Mouse (Mus musculus): Measurements from ENCODE around the gene Elovl2. TPM values are rescaled to one million over a fixed set of nuclear protein-coding genes. Genes with fewer than 3 reads are reported as not detected.

The Elovl2 gene
- polyA plus RNA-seq, 1 experiment from 2014 or later: 43.4 TPM

GRCm38 (mm10) chr13:41200861-41201260 lies 19.3 kb downstream of the Elovl2 start:
- Histone ChIP-seq H3K4me2 (no peak overlapping the region), H3K4me3 (no peak overlapping the region), H3K27ac (no peak overlapping the region), H3K27me3 (replicated peaks) (no peaks in the 10 kb centered on the region), H3K36me3 (replicated peaks) (no peaks in the 10 kb centered on the region), H3K9me3 (no peaks in the 10 kb centered on the region), H3K9ac (no peak overlapping the region), H3K4me1 (peaks cover 14% of the 10 kb centered on the region; the same call in 1 of the 2 replicates)
- ATAC-seq (replicated peaks): no peak
- WGBS: 72% methylated on average over 2 of the region's 2 CpGs

GRCm38 (mm10) chr13:41195640-41196333 lies 24.4 kb downstream of the Elovl2 start:
- Histone ChIP-seq H3K9ac (no peak overlapping the region), H3K4me3 (no peak overlapping the region), H3K36me3 (replicated peaks) (0 out of 2 replicates have a peak, but pooled peaks cover 9% of the 10 kb centered on the region), H3K4me1 (no peaks in the 10 kb centered on the region), H3K4me2 (no peak overlapping the region), H3K27ac (no peak overlapping the region), H3K27me3 (replicated peaks) (no peaks in the 10 kb centered on the region), H3K9me3 (no peaks in the 10 kb centered on the region)
- ATAC-seq (replicated peaks): no peak
- 56% methylated on average over 3 of the region's 3 CpGs for WGBS

GRCm38 (mm10) chr13:41187886-41188285 lies 32.3 kb downstream of the Elovl2 start:
- no peak for ATAC-seq (replicated peaks)

GRCm38 (mm10) chr13:41158426-41158825 lies 61.8 kb downstream of the Elovl2 start:
- H3K4me2 ChIP-seq: no peak overlapping the region
- WGBS: 63% methylated on average over 5 of the region's 5 CpGs
- H3K9ac ChIP-seq: no peak overlapping the region
- no peaks in the 10 kb centered on the region for H3K36me3 ChIP-seq (replicated peaks)
- H3K4me3 ChIP-seq: no peak overlapping the region
- no peaks in the 10 kb centered on the region for H3K27me3 ChIP-seq (replicated peaks)
- no peaks in the 10 kb centered on the region for H3K9me3 ChIP-seq
- H3K4me1 ChIP-seq: no peaks in the 10 kb centered on the region
- ATAC-seq (replicated peaks): no peak
- no peak overlapping the region for H3K27ac ChIP-seq

More at GRCm38 (mm10) chr13:41187886-41188285, 32.3 kb downstream of the Elovl2 start:
- H3K9me3 ChIP-seq: no peaks in the 10 kb centered on the region
- 69% methylated on average over 6 of the region's 6 CpGs for WGBS
- no peak overlapping the region for H3K4me3 ChIP-seq
- no peaks in the 10 kb centered on the region for H3K27me3 ChIP-seq (replicated peaks)
- H3K9ac ChIP-seq: no peak overlapping the region
- H3K4me1 ChIP-seq: no peaks in the 10 kb centered on the region
- H3K4me2 ChIP-seq: no peak overlapping the region
- H3K27ac ChIP-seq: no peak overlapping the region
- H3K36me3 ChIP-seq (replicated peaks): peaks cover 37% of the 10 kb centered on the region; the same call in 1 of the 2 replicates

GRCm38 (mm10) chr13:41153146-41153545 lies 67.1 kb downstream of the Elovl2 start:
- no peak overlapping the region for H3K4me3 ChIP-seq
- WGBS: 91% methylated on average over 11 of the region's 11 CpGs
- no peak for ATAC-seq (replicated peaks)
- no peaks in the 10 kb centered on the region for H3K4me1 ChIP-seq
- no peak overlapping the region for H3K4me2 ChIP-seq
- H3K27me3 ChIP-seq (replicated peaks): no peaks in the 10 kb centered on the region
- no peaks in the 10 kb centered on the region for H3K36me3 ChIP-seq (replicated peaks)
- no peak overlapping the region for H3K27ac ChIP-seq
- H3K9me3 ChIP-seq: no peaks in the 10 kb centered on the region
- no peak overlapping the region for H3K9ac ChIP-seq

GRCm38 (mm10) chr13:41146271-41146670 lies 73.9 kb downstream of the Elovl2 start:
- H3K4me1 ChIP-seq: no peaks in the 10 kb centered on the region
- WGBS: 78% methylated on average over 10 of the region's 10 CpGs

GRCm38 (mm10) chr13:41145433-41145970 lies 74.7 kb downstream of the Elovl2 start:
- no peak overlapping the region for H3K4me2 ChIP-seq
- no peaks in the 10 kb centered on the region for H3K27me3 ChIP-seq (replicated peaks)
- H3K9ac ChIP-seq: no peak overlapping the region

More at GRCm38 (mm10) chr13:41146271-41146670, 73.9 kb downstream of the Elovl2 start:
- no peaks in the 10 kb centered on the region for H3K27me3 ChIP-seq (replicated peaks)
- no peaks in the 10 kb centered on the region for H3K36me3 ChIP-seq (replicated peaks)
- ATAC-seq (replicated peaks): no peak
- H3K4me2 ChIP-seq: no peak overlapping the region
- no peak overlapping the region for H3K4me3 ChIP-seq
- no peaks in the 10 kb centered on the region for H3K9me3 ChIP-seq
- H3K9ac ChIP-seq: no peak overlapping the region
- H3K27ac ChIP-seq: no peak overlapping the region

GRCm38 (mm10) chr13:41134901-41135300 lies 85.3 kb downstream of the Elovl2 start:
- no peaks in the 10 kb centered on the region for H3K9me3 ChIP-seq
- no peak overlapping the region for H3K4me3 ChIP-seq
- WGBS: 9% methylated on average over 6 of the region's 6 CpGs
- no peak overlapping the region for H3K9ac ChIP-seq
- no peak overlapping the region for H3K27ac ChIP-seq
- H3K4me1 ChIP-seq: no peaks in the 10 kb centered on the region
- ATAC-seq (replicated peaks): no peak
- H3K36me3 ChIP-seq (replicated peaks): no peaks in the 10 kb centered on the region
- no peak overlapping the region for H3K4me2 ChIP-seq
- no peaks in the 10 kb centered on the region for H3K27me3 ChIP-seq (replicated peaks)

More at GRCm38 (mm10) chr13:41145433-41145970, 74.7 kb downstream of the Elovl2 start:
- WGBS: 64% methylated on average over 6 of the region's 6 CpGs
- Histone ChIP-seq H3K4me3 (no peak overlapping the region), H3K4me1 (no peaks in the 10 kb centered on the region), H3K36me3 (replicated peaks) (no peaks in the 10 kb centered on the region), H3K27ac (no peak overlapping the region), H3K9me3 (no peaks in the 10 kb centered on the region)
- ATAC-seq (replicated peaks): no peak

Other genes with a start within 250 kb of the Elovl2 start
- gene Pak1ip1, start 219.4 kb downstream of the Elovl2 start, polyA plus RNA-seq (2015; fragmentation: Nextera tagmentation; extraction: Ambion mirVana): 56.2 and 61.4 TPM in 2 replicates
- gene Tmem14c, start 204.1 kb downstream of the Elovl2 start, polyA plus RNA-seq (2015; fragmentation: Nextera tagmentation; extraction: Ambion mirVana): 107 and 110 TPM in 2 replicates
- gene Mak, start 140.7 kb downstream of the Elovl2 start, polyA plus RNA-seq (2015; fragmentation: Nextera tagmentation; extraction: Ambion mirVana): 1.8 and 2.2 TPM in 2 replicates
- not detected in 2 replicates for gene Gcm2, start 109.4 kb downstream of the Elovl2 start, polyA plus RNA-seq (2015; fragmentation: Nextera tagmentation; extraction: Ambion mirVana)
- gene Sycp2l, start 106.1 kb downstream of the Elovl2 start, polyA plus RNA-seq (2015; fragmentation: Nextera tagmentation; extraction: Ambion mirVana): not detected in 2 replicates
- 24.9 and 25.3 TPM in 2 replicates for gene Smim13, start 29.4 kb upstream of the Elovl2 start, polyA plus RNA-seq (2015; fragmentation: Nextera tagmentation; extraction: Ambion mirVana)
- not detected in 2 replicates for gene Gm17364, start 53.6 kb upstream of the Elovl2 start, polyA plus RNA-seq (2015; fragmentation: Nextera tagmentation; extraction: Ambion mirVana)